Mouse (Mus musculus) midbrain, embryonic 14.5 days (tissue): ENCODE measurements at regions not wholly inside any gene's neighbourhood (a gene's known extent, or its start where the extent isn't known, plus 50 kb on each side); places are given as distances from the start of the nearest gene placed in this dataset.

ENCODE experiments used
- ATAC-seq: fragments of 200-750 bp; cut with Nextera tagmentation; 2 replicates; pipeline ENCODE4 v1.8.0; 2017; ENCODE audit warnings: moderate number of reproducible peaks, moderate library complexity; ENCODE audit not compliant: low FRiP score, low TSS enrichment
- DNase-seq: peaks from one replicate; pipeline ENCODE4 v3.0.0-alpha.2; 2015
- H3K27ac ChIP-seq: fragments of 300-500 bp; sonication (generic); replicated peaks from 2 replicates; pipeline ENCODE4 v1.5.1; 2014; ENCODE audit warnings: mild to moderate bottlenecking, low read depth, low read length, moderate library complexity
- H3K27me3 ChIP-seq: fragments of 300-500 bp; sonication (generic); 2 replicates; pipeline ENCODE4 v1.6.1; 2014; ENCODE audit warnings: low read length, control low read depth, mixed read lengths; ENCODE audit not compliant: control insufficient read depth, insufficient read depth
- H3K36me3 ChIP-seq: fragments of 300-500 bp; sonication (generic); 2 replicates; pipeline ENCODE4 v1.6.1; 2014; ENCODE audit warnings: low read length, control low read depth; ENCODE audit not compliant: control insufficient read depth, insufficient read depth
- H3K4me1 ChIP-seq: fragments of 300-500 bp; sonication (generic); 2 replicates; pipeline ENCODE4 v1.6.1; 2014; ENCODE audit warnings: mild to moderate bottlenecking, antibody characterized with exemption, low read length, control low read depth; ENCODE audit not compliant: control insufficient read depth, insufficient read depth
- H3K4me2 ChIP-seq: fragments of 300-500 bp; sonication (generic); 2 replicates; pipeline ENCODE4 v1.6.1; 2014; ENCODE audit warnings: mild to moderate bottlenecking, low read length, moderate library complexity
- H3K4me3 ChIP-seq: fragments of 300-500 bp; sonication (generic); replicated peaks from 2 replicates; pipeline ENCODE4 v1.5.1; 2014; ENCODE audit warnings: low read depth, low read length
- H3K9ac ChIP-seq: fragments of 300-500 bp; sonication (generic); replicated peaks from 2 replicates; pipeline ENCODE4 v1.6.1; 2014; ENCODE audit warnings: mild to moderate bottlenecking, low read length, moderate library complexity
- H3K9me3 ChIP-seq: fragments of 300-500 bp; sonication (generic); 2 replicates; pipeline ENCODE4 v1.6.1; 2016; ENCODE audit warnings: low read length, control low read depth, mixed read lengths; ENCODE audit not compliant: control insufficient read depth
- WGBS: fragments of 180-500 bp; shearing (Covaris S2); extraction: QIAGEN DNeasy Blood & Tissue Kit; methylation state at CpG from one replicate; pipeline ENCODE4 v1.1.7; 2014; 5-methylcytosine and 5-hydroxymethylcytosine counted together

DNA sequence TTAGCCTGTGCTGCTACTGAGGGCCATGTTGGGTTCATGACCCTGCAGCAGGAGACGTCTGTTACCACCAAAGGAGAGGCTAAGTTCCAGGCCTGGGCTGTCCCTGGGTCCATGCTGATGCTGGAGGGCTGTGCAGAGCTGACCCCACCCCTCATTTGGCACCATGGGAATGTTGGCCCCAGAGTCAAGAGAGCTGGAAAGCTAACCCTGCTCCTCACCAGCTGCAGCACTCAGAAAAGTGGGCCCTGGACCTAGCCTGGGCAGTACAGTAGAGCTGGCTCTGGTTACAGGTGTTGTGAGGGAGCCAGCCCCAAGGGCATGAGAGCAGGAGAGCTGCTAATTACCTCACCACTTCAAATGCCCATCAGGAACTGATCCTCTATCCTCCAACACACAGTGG lies 500.9 kb upstream of the Nr5a2 start:
- Histone ChIP-seq H3K36me3 (no peaks in the 10 kb centered on the region), H3K27ac (no peak overlapping the region), H3K9me3 (no peaks in the 10 kb centered on the region), H3K4me3 (no peak overlapping the region), H3K4me2 (no peak overlapping the region), H3K9ac (no peak overlapping the region), H3K27me3 (no peaks in the 10 kb centered on the region), H3K4me1 (no peaks in the 10 kb centered on the region)
- 83% methylated on average over 1 of the region's 1 CpGs for WGBS
- ATAC-seq (no peak), DNase-seq (no peak)

DNA sequence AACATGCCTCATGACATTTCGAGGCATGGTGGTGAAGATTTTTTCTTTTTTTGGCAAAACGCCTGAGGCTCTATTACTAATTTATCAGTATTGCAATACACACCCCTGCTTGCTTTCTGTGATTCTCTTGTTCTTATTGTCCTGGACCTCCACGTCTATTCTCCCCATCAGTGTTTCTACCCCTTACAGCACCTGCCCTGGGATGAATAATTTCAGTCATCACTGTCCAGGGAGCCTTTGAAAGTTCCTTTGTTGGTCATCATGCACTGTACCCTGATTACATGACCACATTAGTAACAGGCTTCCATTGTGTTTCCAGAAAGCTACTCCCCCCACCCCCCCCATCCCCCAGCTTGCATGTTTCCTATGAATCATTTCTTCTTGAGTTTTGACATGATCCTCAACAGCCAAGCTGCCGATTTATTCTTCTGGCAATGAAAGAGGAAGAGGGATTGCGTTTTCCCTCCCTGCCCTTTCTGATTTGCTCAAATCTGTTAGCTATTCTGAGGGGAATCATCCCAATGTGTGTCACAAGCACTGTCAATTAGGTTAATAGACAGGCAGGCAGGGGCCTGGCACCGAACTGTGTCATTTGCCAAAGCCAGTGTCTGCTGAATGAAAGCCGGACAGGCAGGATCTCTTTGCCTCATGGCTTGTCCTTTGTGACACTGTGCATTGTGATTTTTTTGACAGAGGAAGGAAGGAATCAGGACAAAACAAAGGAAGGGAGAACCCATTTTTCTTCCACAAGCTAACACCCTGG lies 493.4 kb upstream of the Nr5a2 start:
- ATAC-seq = peak; percentile 84
- no peak overlapping the region for H3K9ac ChIP-seq
- peak overlapping the region; percentile 81 for H3K27ac ChIP-seq
- peak; percentile 69 for DNase-seq
- no peaks in the 10 kb centered on the region for H3K27me3 ChIP-seq
- H3K4me3 ChIP-seq = no peak overlapping the region
- no peaks in the 10 kb centered on the region for H3K4me1 ChIP-seq
- H3K4me2 ChIP-seq = no peak overlapping the region
- H3K36me3 ChIP-seq = no peaks in the 10 kb centered on the region
- H3K9me3 ChIP-seq = no peaks in the 10 kb centered on the region
- 16% methylated on average over 7 of the region's 7 CpGs for WGBS

DNA sequence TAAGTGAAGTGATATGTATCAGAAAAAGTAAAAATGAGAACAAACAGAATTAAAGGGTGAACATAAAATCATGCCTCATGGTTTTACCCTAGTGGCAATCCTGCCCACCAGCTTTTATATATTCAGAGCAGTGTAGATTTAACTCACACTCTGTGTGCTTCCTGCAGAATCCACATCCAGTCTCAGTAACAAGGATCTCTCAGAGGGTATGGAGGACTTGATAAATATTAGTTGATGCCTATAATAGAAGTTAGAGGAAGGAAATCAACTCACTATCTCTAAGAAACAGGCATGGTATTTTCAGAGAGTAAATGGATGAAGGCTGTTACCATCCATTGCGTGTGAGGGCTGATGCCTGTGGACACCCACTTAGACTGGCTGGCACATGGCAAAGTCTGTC lies 492.5 kb upstream of the Nr5a2 start:
- no peaks in the 10 kb centered on the region for H3K4me1 ChIP-seq
- no peak overlapping the region for H3K4me3 ChIP-seq
- H3K4me2 ChIP-seq = no peak overlapping the region
- WGBS = 76% methylated on average over 1 of the region's 1 CpGs
- DNase-seq = no peak
- H3K9ac ChIP-seq = no peak overlapping the region
- H3K9me3 ChIP-seq = no peaks in the 10 kb centered on the region
- H3K27me3 ChIP-seq = no peaks in the 10 kb centered on the region
- ATAC-seq = no peak
- no peaks in the 10 kb centered on the region for H3K36me3 ChIP-seq
- H3K27ac ChIP-seq = peak overlapping the region; percentile 81; the same call in 1 of the 2 replicates

DNA sequence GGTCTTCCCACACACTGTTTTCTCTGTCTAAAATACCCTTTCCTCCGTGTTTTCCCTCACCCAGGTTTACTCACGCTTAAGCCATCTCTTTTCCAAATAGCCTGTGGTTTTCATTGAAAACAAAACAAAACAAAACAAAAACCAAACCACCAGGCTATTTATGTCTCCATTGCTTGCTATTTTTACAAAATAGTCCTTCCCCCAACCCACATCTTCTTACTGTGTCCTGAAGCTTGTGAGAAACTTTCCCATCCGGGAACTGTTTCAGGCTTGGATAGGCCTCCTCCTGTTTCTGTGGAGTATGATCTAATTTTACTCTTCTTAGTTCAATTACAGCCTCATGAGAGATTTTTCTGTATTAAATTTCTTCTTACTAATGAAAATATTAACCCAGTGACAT lies 486.2 kb upstream of the Nr5a2 start:
- no peak overlapping the region for H3K4me2 ChIP-seq
- H3K27me3 ChIP-seq = no peaks in the 10 kb centered on the region
- DNase-seq (no peak), ATAC-seq (no peak)
- H3K9ac ChIP-seq = no peak overlapping the region
- H3K36me3 ChIP-seq = no peaks in the 10 kb centered on the region
- H3K9me3 ChIP-seq = no peaks in the 10 kb centered on the region
- no peak overlapping the region for H3K27ac ChIP-seq
- H3K4me3 ChIP-seq = no peak overlapping the region
- 59% methylated on average over 3 of the region's 3 CpGs for WGBS
- no peaks in the 10 kb centered on the region for H3K4me1 ChIP-seq

DNA sequence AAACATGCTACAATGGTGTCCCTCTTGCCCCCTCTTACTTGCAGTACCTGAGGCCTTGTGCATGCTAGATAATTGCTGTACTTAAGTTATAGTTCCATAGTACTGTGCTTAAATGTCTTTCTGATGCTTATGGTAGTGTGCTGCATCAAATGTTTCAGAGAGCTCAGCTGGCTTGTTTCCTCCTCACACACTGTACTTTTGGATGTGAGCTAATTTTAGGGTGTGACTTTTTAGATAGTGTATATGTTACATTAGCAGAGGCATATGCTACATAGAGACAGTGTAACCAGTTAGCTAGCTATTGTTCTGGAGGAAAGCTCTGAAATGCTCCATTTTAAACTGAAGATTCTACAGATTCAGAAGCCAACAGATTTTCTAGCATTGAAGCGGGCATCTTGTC lies 467.9 kb upstream of the Nr5a2 start:
- 97% methylated on average over 1 of the region's 1 CpGs for WGBS
- H3K4me2 ChIP-seq = no peak overlapping the region
- H3K27ac ChIP-seq = no peak overlapping the region
- ATAC-seq (no peak), DNase-seq (no peak)
- H3K9me3 ChIP-seq = no peaks in the 10 kb centered on the region
- H3K36me3 ChIP-seq = no peaks in the 10 kb centered on the region
- no peaks in the 10 kb centered on the region for H3K27me3 ChIP-seq
- H3K4me3 ChIP-seq = no peak overlapping the region
- H3K9ac ChIP-seq = no peak overlapping the region
- H3K4me1 ChIP-seq = no peaks in the 10 kb centered on the region

DNA sequence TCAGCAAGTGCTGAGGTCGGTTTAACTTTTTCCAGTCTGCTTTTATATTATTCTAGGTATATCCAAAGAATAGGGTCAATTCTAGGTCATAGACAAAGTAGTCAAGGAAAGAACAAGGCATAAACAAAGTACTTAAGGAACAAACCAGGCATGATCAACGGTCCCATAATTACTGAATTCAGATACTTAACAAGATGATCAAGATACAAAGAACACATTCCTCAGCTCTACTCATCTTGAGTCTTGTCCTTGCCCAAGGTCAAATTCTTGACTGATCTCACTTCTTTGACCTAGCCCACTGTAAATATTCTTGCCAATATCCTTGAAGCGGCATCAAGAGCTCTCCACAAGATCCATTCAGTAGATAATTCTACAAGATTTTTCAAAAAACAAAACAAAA lies 458.1 kb upstream of the Nr5a2 start:
- Histone ChIP-seq H3K27me3 (no peaks in the 10 kb centered on the region), H3K4me2 (no peak overlapping the region), H3K27ac (no peak overlapping the region), H3K4me1 (no peaks in the 10 kb centered on the region), H3K9me3 (no peaks in the 10 kb centered on the region), H3K4me3 (no peak overlapping the region), H3K36me3 (no peaks in the 10 kb centered on the region), H3K9ac (no peak overlapping the region)
- WGBS = 87% methylated on average over 3 of the region's 3 CpGs
- no peak for DNase-seq
- ATAC-seq = no peak

DNA sequence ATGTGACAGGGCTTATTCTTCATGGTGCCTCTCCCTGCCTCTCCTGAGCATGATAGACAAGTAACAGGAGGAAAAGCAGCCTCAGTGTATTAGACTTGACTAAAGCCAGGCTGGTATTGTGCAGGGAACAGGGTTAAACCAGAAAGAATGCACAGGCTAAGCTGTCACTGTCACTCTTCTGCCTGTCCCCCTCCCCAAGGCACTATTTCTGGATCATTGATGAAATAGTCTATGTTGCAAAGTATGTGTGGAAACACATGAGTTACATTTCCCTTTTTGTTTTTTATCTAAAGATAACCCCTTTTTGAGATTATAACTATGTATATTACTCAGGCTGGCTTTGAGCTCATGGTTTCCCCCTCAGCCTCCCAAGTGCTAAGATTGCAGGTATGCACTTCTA lies 436.5 kb upstream of the Nr5a2 start:
- Histone ChIP-seq H3K27ac (no peak overlapping the region), H3K27me3 (no peaks in the 10 kb centered on the region), H3K4me3 (no peak overlapping the region), H3K36me3 (no peaks in the 10 kb centered on the region), H3K4me1 (no peaks in the 10 kb centered on the region), H3K9me3 (no peaks in the 10 kb centered on the region), H3K9ac (no peak overlapping the region), H3K4me2 (no peak overlapping the region)
- DNase-seq (peak; percentile 13), ATAC-seq (no peak)

DNA sequence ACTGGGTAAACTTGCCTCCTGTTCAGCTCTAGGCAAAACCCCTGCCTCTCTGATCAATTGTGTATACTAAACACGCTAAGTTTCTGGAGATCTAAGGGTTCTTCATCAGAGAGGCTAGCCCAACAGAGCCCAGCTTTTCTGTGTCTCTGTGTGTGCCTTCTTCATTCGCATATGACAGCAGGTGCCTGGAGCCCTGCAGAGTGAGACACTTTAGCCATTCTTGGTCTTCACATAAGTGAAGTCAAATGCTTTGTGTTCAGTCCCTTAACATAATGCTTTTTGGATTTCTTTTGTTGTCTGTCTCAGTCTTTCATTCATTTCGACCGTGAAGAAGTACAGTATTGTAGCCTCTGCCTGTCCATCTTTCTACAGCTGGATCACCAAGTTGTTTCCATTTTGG lies 427.3 kb upstream of the Nr5a2 start:
- no peaks in the 10 kb centered on the region for H3K9me3 ChIP-seq
- H3K9ac ChIP-seq = no peak overlapping the region
- no peaks in the 10 kb centered on the region for H3K36me3 ChIP-seq
- ATAC-seq (no peak), DNase-seq (no peak)
- H3K4me3 ChIP-seq = no peak overlapping the region
- whole genome bisulfite sequencing = 29% methylated on average over 4 of the region's 4 CpGs
- H3K27me3 ChIP-seq = no peaks in the 10 kb centered on the region
- H3K4me1 ChIP-seq = no peaks in the 10 kb centered on the region
- no peak overlapping the region for H3K27ac ChIP-seq
- no peak overlapping the region for H3K4me2 ChIP-seq
